Mouse (Mus musculus) CH12.LX (cell line): Measurements from ENCODE around the gene Syne1. TPM values are rescaled to one million over a fixed set of nuclear protein-coding genes. Genes with fewer than 3 reads are reported as not detected.

Experiments used
- DNase-seq: peaks from one replicate; pipeline ENCODE4 v3.0.0-alpha.2; 2013; ENCODE audit errors: extremely low read depth
- H3K27ac ChIP-seq: 2 replicates; pipeline ENCODE4 v1.5.1; 2012; ENCODE audit warnings: low read depth, mild to moderate bottlenecking, control low read depth, moderate library complexity; ENCODE audit not compliant: insufficient read depth
- H3K27me3 ChIP-seq: replicated peaks from 2 replicates; pipeline ENCODE3; 2012; ENCODE audit warnings: inconsistent platforms
- H3K36me3 ChIP-seq, 2 experiments: replicated peaks in 1 of 2; 2 replicates each; pipeline versions ENCODE3 to v1.6.1; 2012; ENCODE audit warnings: inconsistent platforms in 1 of 2, low read length in 1 of 2, mild to moderate bottlenecking in 1 of 2, mixed read lengths in 1 of 2, moderate library complexity in 1 of 2; ENCODE audit not compliant: control insufficient read depth in 1 of 2, insufficient read depth in 1 of 2
- H3K4me1 ChIP-seq, 2 experiments: 2 replicates each; pipeline ENCODE4 v1.6.1; 2012; ENCODE audit warnings: inconsistent platforms in 1 of 2, moderate library complexity in 1 of 2; ENCODE audit not compliant: insufficient read depth in 2 of 2, control insufficient read depth in 1 of 2
- H3K4me2 ChIP-seq: 2 replicates; pipeline ENCODE4 v1.6.1; 2012; ENCODE audit warnings: low read depth, mild to moderate bottlenecking, control low read depth; ENCODE audit not compliant: poor library complexity, insufficient read depth, severe bottlenecking
- H3K4me3 ChIP-seq, 3 experiments: fragments of 150-350 bp in 1 of 3; sonication (generic) in 1 of 3; replicated peaks in 1 of 3; 2 replicates each; pipeline versions ENCODE3 to v1.5.1; 2011 to 2012; ENCODE audit warnings: low read depth in 2 of 3, low read length in 2 of 3, mild to moderate bottlenecking in 2 of 3, moderate library complexity in 2 of 3, control low read depth in 1 of 3, improper control_type of control experiment in 1 of 3, inconsistent platforms in 1 of 3, mixed read lengths in 1 of 3; ENCODE audit not compliant: poor library complexity in 1 of 3
- H3K79me2 ChIP-seq: replicated peaks from 2 replicates; pipeline ENCODE4 v1.6.1; 2012; ENCODE audit warnings: mild to moderate bottlenecking, moderate library complexity; ENCODE audit not compliant: control insufficient read depth, poor library complexity, insufficient read depth, severe bottlenecking; ENCODE audit errors: extremely low read depth
- H3K9ac ChIP-seq: 2 replicates; pipeline ENCODE4 v1.6.1; 2012; ENCODE audit warnings: low read depth, mild to moderate bottlenecking, control low read depth, moderate library complexity; ENCODE audit not compliant: insufficient read depth
- H3K9me3 ChIP-seq: replicated peaks from 2 replicates; pipeline ENCODE3; 2012; ENCODE audit warnings: low read length, inconsistent platforms, mixed read lengths
- BHLHE40 ChIP-seq: IDR thresholded peaks from 2 replicates; pipeline ENCODE4 v1.6.1; 2011; ENCODE audit warnings: mild to moderate bottlenecking, low read depth, low read length, improper control_type of control experiment
- CHD1 ChIP-seq: IDR thresholded peaks from 2 replicates; pipeline ENCODE4 v1.6.1; 2012; ENCODE audit warnings: low read depth, low read length, improper control_type of control experiment, inconsistent platforms
- E2F4 ChIP-seq: IDR thresholded peaks from 2 replicates; pipeline ENCODE4 v1.6.1; 2011; ENCODE audit warnings: low read depth, low read length, improper control_type of control experiment; ENCODE audit not compliant: insufficient replicate concordance
- ETS1 ChIP-seq: conservative IDR thresholded peaks from 2 replicates; pipeline ENCODE4 v1.6.1; 2012; ENCODE audit warnings: low read depth, mild to moderate bottlenecking, inconsistent platforms, low read length, improper control_type of control experiment, moderate library complexity
- GABPA ChIP-seq: IDR thresholded peaks from 2 replicates; pipeline ENCODE4 v1.6.1; 2012; ENCODE audit warnings: low read depth, low read length, improper control_type of control experiment, inconsistent platforms; ENCODE audit not compliant: insufficient replicate concordance
- HCFC1 ChIP-seq: IDR thresholded peaks from 2 replicates; pipeline ENCODE4 v1.6.1; 2012; ENCODE audit warnings: low read depth, mild to moderate bottlenecking, inconsistent platforms, low read length, improper control_type of control experiment
- IRF4 ChIP-seq: IDR thresholded peaks from 2 replicates; pipeline ENCODE4 v1.6.1; 2014; ENCODE audit warnings: low read depth, mild to moderate bottlenecking, inconsistent platforms, low read length, improper control_type of control experiment
- KAT2A ChIP-seq: IDR thresholded peaks from 2 replicates; pipeline ENCODE4 v1.6.1; 2012; ENCODE audit warnings: low read length, improper control_type of control experiment, inconsistent platforms; ENCODE audit not compliant: insufficient replicate concordance
- MAZ ChIP-seq: IDR thresholded peaks from 2 replicates; pipeline ENCODE4 v1.6.1; 2012; ENCODE audit warnings: low read depth, mild to moderate bottlenecking, inconsistent platforms, low read length, improper control_type of control experiment, moderate library complexity
- MXI1 ChIP-seq: IDR thresholded peaks from 2 replicates; pipeline ENCODE4 v1.6.1; 2011; ENCODE audit warnings: mild to moderate bottlenecking, low read depth, low read length, improper control_type of control experiment
- NRF1 ChIP-seq: IDR thresholded peaks from 2 replicates; pipeline ENCODE4 v1.6.1; 2014; ENCODE audit warnings: low read depth, mild to moderate bottlenecking, inconsistent platforms, low read length, improper control_type of control experiment, moderate library complexity
- SIN3A ChIP-seq: IDR thresholded peaks from 2 replicates; pipeline ENCODE4 v1.6.1; 2012; ENCODE audit warnings: low read length, improper control_type of control experiment, inconsistent platforms
- SMC3 ChIP-seq: IDR thresholded peaks from 2 replicates; pipeline ENCODE4 v1.6.1; 2011; ENCODE audit warnings: low read depth, low read length, improper control_type of control experiment
- TBP ChIP-seq: conservative IDR thresholded peaks from 2 replicates; pipeline ENCODE4 v1.6.1; 2011; ENCODE audit warnings: low read depth, low read length, improper control_type of control experiment
- UBTF ChIP-seq: IDR thresholded peaks from 2 replicates; pipeline ENCODE4 v1.6.1; 2012; ENCODE audit warnings: low read depth, mild to moderate bottlenecking, inconsistent platforms, low read length, improper control_type of control experiment, moderate library complexity
- USF2 ChIP-seq: conservative IDR thresholded peaks from 2 replicates; pipeline ENCODE4 v1.6.1; 2011; ENCODE audit warnings: low read depth, low read length, improper control_type of control experiment
- ZC3H11A ChIP-seq: IDR thresholded peaks from 2 replicates; pipeline ENCODE4 v1.6.1; 2012; ENCODE audit warnings: low read depth, mild to moderate bottlenecking, inconsistent platforms, low read length, improper control_type of control experiment
- dilution Hi-C: fragments of 300-500 bp; cut with MboI; formaldehyde crosslinking; loops from 2 replicates; pipeline ENCODE4 v1.14.3; 2020; ENCODE audit warnings: low sequenced_read_pairs; ENCODE audit not compliant: extremely low pct_unique_long_range_greater_than_20kb, extremely low pct_ligation_motif_present
- in situ Hi-C: fragments of 300-500 bp; cut with MboI; formaldehyde crosslinking; loops from 3 replicates; pipeline ENCODE4 v1.14.3; 2019; ENCODE audit warnings: low sequenced_read_pairs, low pct_ligation_motif_present, low pct_unique_long_range_greater_than_20kb, mixed read lengths
- polyA plus RNA-seq: library from polyadenylated mRNA; unstranded; fragments of >175 nt; gene quantifications from 2 replicates; pipeline ENCODE4 v1.2.1, GENCODE M21; 2012; ENCODE audit warnings: low read depth; ENCODE audit not compliant: insufficient read length
- total RNA-seq, 2 experiments: library from RNA; depleted of rRNA; stranded (reverse); fragments of 300-350 nt in 1 of 2; fragments of >200 nt in 1 of 2; gene quantifications; 2 replicates each; pipeline ENCODE4 v1.2.3; 2012 to 2014

Gene Syne1
- total and polyA plus RNA-seq, 3 experiments, result 3.1 to 7.6 (median 3.6) TPM

DNA sequence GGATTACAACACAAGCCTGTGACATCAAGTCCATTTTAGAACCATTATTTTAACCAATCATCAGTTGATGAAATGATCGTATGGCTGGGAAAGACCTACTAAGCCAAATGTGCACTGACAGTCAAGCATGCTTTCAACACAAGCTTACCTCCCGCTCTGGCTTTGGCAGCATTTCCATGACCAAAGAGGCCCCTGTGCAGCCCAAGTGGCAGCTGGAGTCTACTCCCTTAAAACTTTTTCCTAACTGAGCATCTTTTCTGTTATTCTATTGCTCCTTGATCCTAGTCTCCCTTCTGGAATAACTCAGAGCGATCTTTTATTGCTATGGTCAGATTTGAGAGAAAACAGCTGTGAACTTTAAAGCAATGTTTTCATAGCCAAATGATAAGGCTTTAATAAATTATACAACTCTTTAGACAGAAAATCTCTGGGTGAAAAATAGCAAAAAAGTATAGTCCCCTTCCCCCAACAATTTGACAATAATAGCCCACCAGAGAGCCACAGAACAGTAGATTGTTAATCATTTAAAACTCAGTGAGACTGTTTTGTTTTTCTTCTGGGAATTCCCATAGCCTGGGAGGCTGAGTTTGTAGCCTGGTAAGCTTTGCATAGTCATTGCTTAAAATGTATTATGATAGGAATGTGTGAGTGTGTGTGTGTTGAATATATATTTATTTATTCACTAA is 411.9 kb downstream of the Syne1 start:
- dilution Hi-C loops, result no loop called here
- in situ Hi-C loops, result no loop called here

GRCm38 (mm10) chr10:5132050-5132449 is 419.2 kb downstream of the Syne1 start:
- H3K36me3 ChIP-seq, result peaks cover 0 to 13% of the 10 kb centered on the region in 2 experiments
- TF ChIP-seq UBTF, result no peak
- no peak for TF ChIP-seq NRF1
- no peak overlapping the region for H3K4me2 ChIP-seq
- H3K4me1 ChIP-seq, result no peaks in the 10 kb centered on the region
- no peak overlapping the region for H3K27ac ChIP-seq
- in situ Hi-C loops (no loop called here), dilution Hi-C loops (no loop called here)
- H3K27me3 ChIP-seq, result no peaks in the 10 kb centered on the region
- no peak overlapping the region for H3K9ac ChIP-seq
- no peak for DNase-seq
- no peaks in the 10 kb centered on the region for H3K79me2 ChIP-seq
- H3K4me3 ChIP-seq, result no peak overlapping the region
- H3K9me3 ChIP-seq, result no peaks in the 10 kb centered on the region

More for the DNA sequence above, 411.9 kb downstream of the Syne1 start:
- Histone ChIP-seq H3K9me3 (no peaks in the 10 kb centered on the region), H3K27me3 (no peaks in the 10 kb centered on the region), H3K27ac (no peak overlapping the region), H3K36me3 (peaks cover 0 to 25% of the 10 kb centered on the region in 2 experiments), H3K4me1 (no peaks in the 10 kb centered on the region), H3K79me2 (no peaks in the 10 kb centered on the region), H3K4me2 (no peak overlapping the region), H3K4me3 (no peak overlapping the region), H3K9ac (no peak overlapping the region)
- DNase-seq, result no peak
- TF ChIP-seq MAZ, result no peak
- TF ChIP-seq BHLHE40, result no peak
- TF ChIP-seq CHD1, result no peak
- TF ChIP-seq MXI1, result no peak
- TF ChIP-seq USF2, result no peak
- TF ChIP-seq TBP, result no peak
- TF ChIP-seq ZC3H11A, result no peak
- no peak for TF ChIP-seq SIN3A

DNA sequence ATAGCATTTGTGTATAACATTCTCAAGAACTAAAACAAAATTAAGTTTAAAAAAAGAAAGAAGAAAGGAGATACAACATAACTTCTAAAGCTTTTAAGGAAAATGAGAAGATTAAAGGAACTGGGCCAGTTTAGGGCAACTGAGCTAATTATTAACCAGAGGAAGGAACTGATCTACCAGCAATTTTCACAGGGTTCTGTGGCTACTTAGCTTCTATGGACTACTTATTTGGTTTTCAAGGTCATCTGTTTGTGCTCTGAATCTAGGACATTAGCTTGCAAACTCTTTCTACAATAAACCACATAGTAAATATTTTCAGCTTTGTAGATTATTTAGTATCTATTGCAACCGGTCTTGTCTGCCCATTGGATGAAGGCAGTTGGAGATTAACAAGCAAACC is 420.8 kb downstream of the Syne1 start:
- Histone ChIP-seq H3K9ac (no peak overlapping the region), H3K27me3 (no peaks in the 10 kb centered on the region), H3K4me2 (no peak overlapping the region), H3K36me3 (peaks cover 0 to 22% of the 10 kb centered on the region in 2 experiments), H3K9me3 (no peaks in the 10 kb centered on the region), H3K27ac (no peak overlapping the region), H3K79me2 (no peaks in the 10 kb centered on the region), H3K4me3 (no peak overlapping the region), H3K4me1 (no peaks in the 10 kb centered on the region)
- dilution Hi-C loops (no loop called here), in situ Hi-C loops (no loop called here)
- no peak for TF ChIP-seq GABPA
- no peak for TF ChIP-seq HCFC1
- TF ChIP-seq KAT2A, result no peak
- no peak for TF ChIP-seq CHD1
- TF ChIP-seq NRF1, result no peak
- TF ChIP-seq E2F4, result no peak
- no peak for TF ChIP-seq SMC3
- no peak for TF ChIP-seq BHLHE40
- no peak for TF ChIP-seq ETS1
- no peak for TF ChIP-seq IRF4
- DNase-seq, result no peak
